Mouse (Mus musculus) bone marrow, adult 2 months (tissue): ENCODE results near the gene Jph3.

ENCODE experiments used
- CTCF ChIP-seq: fragments of 200-500 bp; IDR thresholded peaks from 2 replicates; pipeline ENCODE4 v1.5.1; 2011; ENCODE audit warnings: low read length, control low read depth; ENCODE audit not compliant: control insufficient read depth, insufficient read depth
- POLR2A ChIP-seq: fragments of 200-500 bp; IDR thresholded peaks from 2 replicates; pipeline ENCODE4 v1.6.1; 2011; ENCODE audit warnings: low read depth, mild to moderate bottlenecking, control low read depth, low read length, borderline replicate concordance; ENCODE audit not compliant: control insufficient read depth

DNA sequence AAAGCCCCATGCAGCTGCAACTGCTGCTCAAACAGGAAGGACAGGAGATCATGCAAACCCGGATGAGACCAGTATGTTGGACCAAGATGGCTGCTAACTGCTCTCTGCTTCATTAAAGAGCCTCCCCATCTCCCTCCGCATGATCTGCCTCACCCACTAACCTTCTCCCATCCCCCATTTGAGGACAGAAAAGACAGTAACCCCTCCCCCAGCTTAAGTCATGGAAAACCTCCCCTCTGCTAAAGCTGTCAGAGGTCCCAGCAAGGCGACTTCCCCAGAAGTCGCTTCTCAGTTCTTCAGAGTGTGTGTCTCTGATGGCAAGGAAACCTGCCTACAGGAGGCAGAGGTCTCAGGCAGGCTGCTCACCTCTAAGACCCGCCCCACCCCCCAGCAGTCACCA is 40.9 kb upstream of the Jph3 start:
- TF ChIP-seq CTCF = no peak
- no peak for TF ChIP-seq POLR2A
